Mouse (Mus musculus) intestine, embryonic 14.5 days (tissue): ENCODE measurements around the gene Dnajc11. TPM values are rescaled to one million over a fixed set of nuclear protein-coding genes. Genes with fewer than 3 reads are reported as not detected.
A peak's percentile ranks its signal among the peaks of the same experiment; 100 is the strongest.

ENCODE experiments used
- ATAC-seq: fragments of 200-750 bp; cut with Nextera tagmentation; replicated peaks from 2 replicates; pipeline ENCODE4 v1.8.0; 2017; ENCODE audit warnings: low read depth, moderate number of reproducible peaks, moderate TSS enrichment, moderate library complexity; ENCODE audit not compliant: low FRiP score, low TSS enrichment
- DNase-seq: peaks from one replicate; pipeline ENCODE4 v3.0.0-alpha.2; 2018; ENCODE audit warnings: low spot score
- H3K27ac ChIP-seq: fragments of 300-500 bp; sonication (generic); 2 replicates; pipeline ENCODE4 v1.5.1; 2014; ENCODE audit warnings: low read depth, mild to moderate bottlenecking, control low read depth
- H3K27me3 ChIP-seq: fragments of 300-500 bp; sonication (generic); replicated peaks from 2 replicates; pipeline ENCODE4 v1.6.1; 2014; ENCODE audit warnings: low read length, control low read depth; ENCODE audit not compliant: control insufficient read depth, insufficient read depth
- H3K36me3 ChIP-seq: fragments of 300-500 bp; sonication (generic); 2 replicates; pipeline ENCODE4 v1.6.1; 2014; ENCODE audit warnings: low read length, control low read depth; ENCODE audit not compliant: control insufficient read depth, insufficient read depth
- H3K4me1 ChIP-seq: fragments of 300-500 bp; sonication (generic); replicated peaks from 2 replicates; pipeline ENCODE4 v1.6.1; 2014; ENCODE audit warnings: low read length, control low read depth, mixed read lengths; ENCODE audit not compliant: control insufficient read depth, insufficient read depth
- H3K4me2 ChIP-seq: fragments of 300-500 bp; sonication (generic); 2 replicates; pipeline ENCODE4 v1.6.1; 2014; ENCODE audit warnings: low read length
- H3K4me3 ChIP-seq: fragments of 300-500 bp; sonication (generic); 2 replicates; pipeline ENCODE4 v1.5.1; 2014; ENCODE audit warnings: low read depth, low read length, control low read depth, mixed read lengths
- H3K9ac ChIP-seq: fragments of 300-500 bp; sonication (generic); 2 replicates; pipeline ENCODE4 v1.6.1; 2014; ENCODE audit warnings: mild to moderate bottlenecking, low read length
- H3K9me3 ChIP-seq: fragments of 300-500 bp; sonication (generic); 2 replicates; pipeline ENCODE4 v1.6.1; 2016; ENCODE audit warnings: low read length, control low read depth; ENCODE audit not compliant: control insufficient read depth
- WGBS: fragments of 180-500 bp; shearing (Covaris S2); extraction: QIAGEN DNeasy Blood & Tissue Kit; methylation state at CpG from one replicate; pipeline ENCODE4 v1.1.7; 2014; 5-methylcytosine and 5-hydroxymethylcytosine counted together
- polyA plus RNA-seq: library from polyadenylated mRNA; unstranded; fragments of >200 nt; fragmentation: Nextera tagmentation; extraction: Ambion mirVana; gene quantifications from 2 replicates; pipeline ENCODE4 v1.2.1, GENCODE M21; 2014

Gene Dnajc11
- polyA plus RNA-seq, 1 experiment from 2014 or later: 72.7 TPM

DNA sequence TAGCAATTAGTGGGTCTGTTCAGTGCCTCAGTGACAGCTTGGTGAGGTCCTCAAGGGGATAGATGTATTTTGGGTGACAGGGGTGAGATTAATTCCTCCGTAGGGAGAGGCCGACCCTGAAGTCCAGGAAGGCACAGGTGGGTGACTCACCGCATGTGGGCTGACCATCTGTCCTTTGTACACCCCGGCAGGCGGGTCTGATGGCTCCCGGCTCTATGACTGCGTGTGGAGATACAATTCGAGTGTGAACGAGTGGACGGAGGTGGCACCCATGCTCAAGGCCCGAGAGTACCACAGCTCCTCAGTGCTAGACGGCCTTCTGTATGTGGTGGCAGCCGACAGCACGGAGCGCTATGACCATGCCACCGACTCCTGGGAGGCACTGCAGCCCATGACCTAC lies 78.6 kb downstream of the Dnajc11 start:
- peaks cover 30% of the 10 kb centered on the region for H3K4me1 ChIP-seq
- no peaks in the 10 kb centered on the region for H3K27me3 ChIP-seq
- ATAC-seq (no peak), DNase-seq (no peak)
- no peaks in the 10 kb centered on the region for H3K9me3 ChIP-seq
- 91% methylated on average over 16 of the region's 16 CpGs for WGBS
- H3K27ac ChIP-seq: no peak overlapping the region
- no peak overlapping the region for H3K4me2 ChIP-seq
- H3K36me3 ChIP-seq: peaks cover 37% of the 10 kb centered on the region
- H3K4me3 ChIP-seq: no peak overlapping the region
- no peak overlapping the region for H3K9ac ChIP-seq

DNA sequence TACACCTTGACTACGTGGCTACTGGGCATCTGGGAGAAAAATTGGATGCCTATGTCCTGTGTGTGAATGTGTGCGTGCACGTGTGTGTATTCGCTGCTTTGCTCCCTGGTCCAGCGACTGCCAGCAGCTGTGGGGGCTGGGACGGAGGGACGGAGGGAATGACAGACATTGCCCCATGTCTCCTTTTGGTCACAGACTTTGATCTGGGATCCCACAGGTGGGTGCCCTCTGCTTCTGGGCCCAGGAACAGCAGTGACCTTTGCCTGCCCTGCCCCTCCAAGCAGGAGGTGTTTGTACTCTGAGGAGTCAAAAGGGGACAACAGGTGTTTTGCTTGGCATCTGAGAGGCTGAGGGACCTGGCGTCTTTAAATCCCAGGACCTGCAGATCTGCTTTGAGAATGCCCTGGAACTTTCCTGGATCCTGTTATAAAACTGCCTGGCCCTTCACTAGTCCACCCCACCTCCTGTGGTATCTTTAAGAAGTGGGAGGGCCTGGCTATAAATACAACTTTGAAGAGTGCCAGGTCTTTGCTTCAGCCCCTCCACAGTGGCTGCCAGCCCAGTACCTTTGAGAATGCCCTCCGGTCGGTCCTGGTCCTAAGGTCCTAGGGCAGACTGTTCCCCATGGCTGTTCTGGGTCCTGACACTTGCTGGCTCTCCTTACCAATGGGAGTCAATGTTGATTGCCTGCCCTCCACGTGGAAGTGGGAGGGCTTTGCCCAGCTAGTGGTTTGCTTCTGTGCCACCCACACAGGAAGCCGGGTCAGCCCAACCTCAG lies 79.7 kb downstream of the Dnajc11 start:
- WGBS: 84% methylated on average over 12 of the region's 12 CpGs
- Histone ChIP-seq H3K27me3 (no peaks in the 10 kb centered on the region), H3K4me2 (no peak overlapping the region), H3K9me3 (no peaks in the 10 kb centered on the region), H3K36me3 (peaks cover 45% of the 10 kb centered on the region), H3K4me1 (peaks cover 19% of the 10 kb centered on the region), H3K9ac (no peak overlapping the region), H3K4me3 (no peak overlapping the region), H3K27ac (no peak overlapping the region)
- no peak for DNase-seq
- no peak for ATAC-seq

DNA sequence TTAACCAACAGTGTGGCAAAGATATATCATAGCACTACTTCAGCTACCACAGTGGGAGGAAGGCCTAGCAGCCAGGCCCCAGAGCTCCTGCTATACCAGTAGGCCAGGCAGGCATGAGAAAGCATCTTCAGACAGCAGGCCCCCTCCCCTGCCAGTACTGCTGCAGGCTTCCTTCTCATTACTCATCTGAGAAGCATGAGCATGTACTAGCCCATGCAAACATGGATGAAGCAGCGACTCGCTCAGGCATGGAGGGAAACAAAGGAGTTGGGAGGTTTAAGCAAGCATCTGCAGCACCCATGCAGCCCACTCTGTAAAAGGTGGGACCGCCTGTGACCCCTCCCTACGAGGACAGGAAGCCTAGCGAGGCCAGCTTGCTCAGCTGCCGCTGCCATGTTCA lies 85.6 kb downstream of the Dnajc11 start:
- Histone ChIP-seq H3K9me3 (no peaks in the 10 kb centered on the region), H3K27me3 (no peaks in the 10 kb centered on the region), H3K4me1 (no peaks in the 10 kb centered on the region), H3K4me2 (no peak overlapping the region), H3K9ac (no peak overlapping the region), H3K27ac (no peak overlapping the region), H3K36me3 (peaks cover 78% of the 10 kb centered on the region), H3K4me3 (no peak overlapping the region)
- 89% methylated on average over 6 of the region's 6 CpGs for WGBS
- ATAC-seq: no peak
- no peak for DNase-seq

- peaks cover 76% of the 10 kb centered on the region for H3K36me3 ChIP-seq
- no peaks in the 10 kb centered on the region for H3K27me3 ChIP-seq
- no peak overlapping the region for H3K9ac ChIP-seq
- H3K9me3 ChIP-seq: no peaks in the 10 kb centered on the region
- 92% methylated on average over 21 of the region's 21 CpGs for WGBS
- DNase-seq (no peak), ATAC-seq (no peak)
- no peak overlapping the region for H3K4me3 ChIP-seq
- H3K27ac ChIP-seq: no peak overlapping the region
- peaks cover 4% of the 10 kb centered on the region for H3K4me1 ChIP-seq
- H3K4me2 ChIP-seq: no peak overlapping the region
These were observed 86.5 kb downstream of the Dnajc11 start for GRCm38 (mm10) chr4:152020024-152020423.

DNA sequence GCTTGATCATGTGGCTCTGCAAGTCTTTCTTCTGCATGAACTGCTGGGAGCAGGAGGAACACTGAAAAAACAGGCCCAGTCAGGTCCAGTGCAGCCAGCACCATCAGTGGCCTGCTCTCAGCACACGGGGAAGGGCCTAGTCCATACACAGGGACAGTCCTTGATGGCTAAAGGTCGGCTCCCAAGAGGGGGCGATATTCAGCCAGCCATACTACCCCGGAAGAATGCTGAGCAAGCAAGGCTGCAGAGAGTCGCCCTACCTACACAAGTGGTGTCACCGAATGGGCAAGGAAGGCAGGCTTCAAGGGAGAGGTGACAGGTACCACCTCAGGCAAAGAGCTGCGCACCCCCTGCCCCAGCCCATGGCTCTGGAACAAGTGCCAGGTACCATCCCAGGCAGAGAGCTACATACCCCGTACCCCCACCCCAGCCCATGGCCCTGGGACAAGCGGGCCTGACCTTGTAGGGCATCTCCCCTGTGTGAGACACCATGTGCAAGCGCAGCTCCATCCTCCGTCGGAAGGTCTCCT lies 88.1 kb downstream of the Dnajc11 start:
- 80% methylated on average over 12 of the region's 12 CpGs for WGBS
- no peak overlapping the region for H3K4me3 ChIP-seq
- peaks cover 20% of the 10 kb centered on the region for H3K4me1 ChIP-seq
- no peak overlapping the region for H3K9ac ChIP-seq
- no peaks in the 10 kb centered on the region for H3K9me3 ChIP-seq
- peaks cover 74% of the 10 kb centered on the region for H3K36me3 ChIP-seq
- H3K27me3 ChIP-seq: no peaks in the 10 kb centered on the region
- ATAC-seq (no peak), DNase-seq (no peak)
- H3K4me2 ChIP-seq: no peak overlapping the region
- H3K27ac ChIP-seq: no peak overlapping the region

- H3K9ac ChIP-seq: no peak overlapping the region
- ATAC-seq: no peak
These were observed 89.0 kb downstream of the Dnajc11 start for GRCm38 (mm10) chr4:152022506-152022905.

GRCm38 (mm10) chr4:152024525-152024924 lies 91.0 kb downstream of the Dnajc11 start:
- H3K9ac ChIP-seq: no peak overlapping the region; the same call in 1 of the 2 replicates
- H3K27me3 ChIP-seq: no peaks in the 10 kb centered on the region
- WGBS: 90% methylated on average over 11 of the region's 11 CpGs
- H3K27ac ChIP-seq: no peak overlapping the region
- H3K4me2 ChIP-seq: no peak overlapping the region
- no peak overlapping the region for H3K4me3 ChIP-seq
- peaks cover 29% of the 10 kb centered on the region for H3K4me1 ChIP-seq
- DNase-seq (no peak), ATAC-seq (no peak)
- no peaks in the 10 kb centered on the region for H3K9me3 ChIP-seq
- peaks cover 53% of the 10 kb centered on the region for H3K36me3 ChIP-seq

More at GRCm38 (mm10) chr4:152022506-152022905, 89.0 kb downstream of the Dnajc11 start:
- no peaks in the 10 kb centered on the region for H3K27me3 ChIP-seq
- no peak overlapping the region for H3K4me2 ChIP-seq
- DNase-seq: no peak
- no peak overlapping the region for H3K4me3 ChIP-seq
- H3K4me1 ChIP-seq: peaks cover 21% of the 10 kb centered on the region
- no peak overlapping the region for H3K27ac ChIP-seq
- no peaks in the 10 kb centered on the region for H3K9me3 ChIP-seq
- 89% methylated on average over 8 of the region's 8 CpGs for WGBS
- peaks cover 69% of the 10 kb centered on the region for H3K36me3 ChIP-seq

- ATAC-seq (peak; percentile 67), DNase-seq (peak; percentile 72)
- peak overlapping the region; percentile 69 for H3K4me3 ChIP-seq
- H3K9ac ChIP-seq: peak overlapping the region; percentile 69
- peak overlapping the region; percentile 64; the same call in 1 of the 2 replicates for H3K27ac ChIP-seq
- H3K36me3 ChIP-seq: peaks cover 29% of the 10 kb centered on the region
- WGBS: 2% methylated on average over 38 of the region's 41 CpGs
- H3K4me1 ChIP-seq: peaks cover 29% of the 10 kb centered on the region
- H3K4me2 ChIP-seq: peak overlapping the region; percentile 97
- no peaks in the 10 kb centered on the region for H3K27me3 ChIP-seq
- H3K9me3 ChIP-seq: no peaks in the 10 kb centered on the region
These were observed 93.4 kb downstream of the Dnajc11 start for GRCm38 (mm10) chr4:152026751-152027508.
